Mouse (Mus musculus) intestine, embryonic 14.5 days (tissue): ENCODE results near the gene Hnrnph1. TPM values are rescaled to one million over a fixed set of nuclear protein-coding genes. Genes with fewer than 3 reads are reported as not detected.

Experiments
- ATAC-seq: fragments of 200-750 bp; cut with Nextera tagmentation; replicated peaks from 2 replicates; pipeline ENCODE4 v1.8.0; 2017; ENCODE audit warnings: low read depth, moderate number of reproducible peaks, moderate TSS enrichment, moderate library complexity; ENCODE audit not compliant: low FRiP score, low TSS enrichment
- DNase-seq: peaks from one replicate; pipeline ENCODE4 v3.0.0-alpha.2; 2018; ENCODE audit warnings: low spot score
- H3K27ac ChIP-seq: fragments of 300-500 bp; sonication (generic); 2 replicates; pipeline ENCODE4 v1.5.1; 2014; ENCODE audit warnings: low read depth, mild to moderate bottlenecking, control low read depth
- H3K27me3 ChIP-seq: fragments of 300-500 bp; sonication (generic); replicated peaks from 2 replicates; pipeline ENCODE4 v1.6.1; 2014; ENCODE audit warnings: low read length, control low read depth; ENCODE audit not compliant: control insufficient read depth, insufficient read depth
- H3K36me3 ChIP-seq: fragments of 300-500 bp; sonication (generic); 2 replicates; pipeline ENCODE4 v1.6.1; 2014; ENCODE audit warnings: low read length, control low read depth; ENCODE audit not compliant: control insufficient read depth, insufficient read depth
- H3K4me1 ChIP-seq: fragments of 300-500 bp; sonication (generic); replicated peaks from 2 replicates; pipeline ENCODE4 v1.6.1; 2014; ENCODE audit warnings: low read length, control low read depth, mixed read lengths; ENCODE audit not compliant: control insufficient read depth, insufficient read depth
- H3K4me2 ChIP-seq: fragments of 300-500 bp; sonication (generic); 2 replicates; pipeline ENCODE4 v1.6.1; 2014; ENCODE audit warnings: low read length
- H3K4me3 ChIP-seq: fragments of 300-500 bp; sonication (generic); 2 replicates; pipeline ENCODE4 v1.5.1; 2014; ENCODE audit warnings: low read depth, low read length, control low read depth, mixed read lengths
- H3K9ac ChIP-seq: fragments of 300-500 bp; sonication (generic); 2 replicates; pipeline ENCODE4 v1.6.1; 2014; ENCODE audit warnings: mild to moderate bottlenecking, low read length
- H3K9me3 ChIP-seq: fragments of 300-500 bp; sonication (generic); 2 replicates; pipeline ENCODE4 v1.6.1; 2016; ENCODE audit warnings: low read length, control low read depth; ENCODE audit not compliant: control insufficient read depth
- WGBS: fragments of 180-500 bp; shearing (Covaris S2); extraction: QIAGEN DNeasy Blood & Tissue Kit; methylation state at CpG from one replicate; pipeline ENCODE4 v1.1.7; 2014; 5-methylcytosine and 5-hydroxymethylcytosine counted together
- microRNA counts: library from miRNA; unstranded; fragments of <30 nt; microRNA quantifications from one replicate; lab custom pipeline; 2016
- microRNA-seq: library from miRNA; unstranded; fragments of <30 nt; microRNA quantifications from one replicate; pipeline ENCODE4, GENCODE M21; 2016
- polyA plus RNA-seq: library from polyadenylated mRNA; unstranded; fragments of >200 nt; fragmentation: Nextera tagmentation; extraction: Ambion mirVana; gene quantifications from 2 replicates; pipeline ENCODE4 v1.2.1, GENCODE M21; 2014

Hnrnph1 gene
- polyA plus RNA-seq, 1 experiment from 2014 or later, result 411 TPM

DNA sequence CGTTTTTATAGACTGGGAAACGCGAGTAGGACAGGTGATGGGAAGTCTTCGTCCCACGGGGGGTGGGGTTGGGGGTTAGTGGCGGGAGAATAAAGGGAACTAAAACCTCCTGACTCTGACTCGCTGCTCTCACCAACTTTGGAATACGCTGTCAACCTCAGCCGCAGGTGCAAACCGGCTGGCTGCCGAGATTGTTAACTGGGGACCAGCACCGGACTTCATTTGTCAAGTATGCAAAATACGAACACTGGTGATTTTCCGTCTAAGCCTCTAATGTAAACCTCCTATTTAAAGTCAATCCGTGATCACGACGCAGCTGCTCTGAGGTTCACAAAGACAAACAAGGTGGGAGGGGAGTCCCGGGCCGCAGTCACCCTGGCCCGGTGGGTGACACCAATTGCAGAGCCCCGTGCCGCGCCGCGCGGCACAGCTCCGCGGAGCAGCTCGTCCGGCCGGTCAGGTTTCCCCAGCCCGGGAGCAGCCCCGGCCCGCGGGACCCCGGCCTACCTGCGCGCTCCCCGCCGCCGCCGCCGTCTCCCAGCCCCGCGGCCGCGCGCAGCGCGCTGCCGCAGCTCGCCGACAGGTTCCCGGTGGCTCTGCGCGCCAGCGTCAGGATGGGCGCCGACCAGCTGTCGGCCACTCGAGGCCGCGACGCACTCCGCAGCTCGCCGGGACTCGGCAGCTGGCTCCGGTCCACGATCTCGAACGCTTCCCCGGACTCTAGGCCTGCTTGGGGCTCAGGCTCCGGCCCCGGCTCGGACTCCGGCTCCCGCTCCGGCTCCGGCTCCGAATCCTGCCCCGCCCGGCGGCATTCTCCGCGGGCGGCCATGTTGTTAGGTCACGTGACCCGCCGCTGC lies 53.7 kb downstream of the Hnrnph1 start, which contains the start of gene Rufy1:
Rufy1 (minus strand) TSS at position 849 of the 857 bp plus-strand sequence.
- H3K9ac ChIP-seq, result peak within 1 kb of the TSS; percentile 83
- H3K36me3 ChIP-seq, result no peaks in the 10 kb centered on the region
- DNase-seq, result peak; percentile 94
- peak within 1 kb of the TSS; percentile 62 for H3K4me2 ChIP-seq
- no peaks in the 10 kb centered on the region for H3K9me3 ChIP-seq
- H3K27me3 ChIP-seq, result no peaks in the 10 kb centered on the region
- peaks cover 10% of the 10 kb centered on the region; the same call in 1 of the 2 replicates for H3K4me1 ChIP-seq
- H3K4me3 ChIP-seq, result peak within 1 kb of the TSS; percentile 80
- peak; percentile 92 for ATAC-seq
- peak within 1 kb of the TSS; percentile 90 for H3K27ac ChIP-seq
- WGBS, result under 1% methylated on average over 90 of the region's 90 CpGs

DNA sequence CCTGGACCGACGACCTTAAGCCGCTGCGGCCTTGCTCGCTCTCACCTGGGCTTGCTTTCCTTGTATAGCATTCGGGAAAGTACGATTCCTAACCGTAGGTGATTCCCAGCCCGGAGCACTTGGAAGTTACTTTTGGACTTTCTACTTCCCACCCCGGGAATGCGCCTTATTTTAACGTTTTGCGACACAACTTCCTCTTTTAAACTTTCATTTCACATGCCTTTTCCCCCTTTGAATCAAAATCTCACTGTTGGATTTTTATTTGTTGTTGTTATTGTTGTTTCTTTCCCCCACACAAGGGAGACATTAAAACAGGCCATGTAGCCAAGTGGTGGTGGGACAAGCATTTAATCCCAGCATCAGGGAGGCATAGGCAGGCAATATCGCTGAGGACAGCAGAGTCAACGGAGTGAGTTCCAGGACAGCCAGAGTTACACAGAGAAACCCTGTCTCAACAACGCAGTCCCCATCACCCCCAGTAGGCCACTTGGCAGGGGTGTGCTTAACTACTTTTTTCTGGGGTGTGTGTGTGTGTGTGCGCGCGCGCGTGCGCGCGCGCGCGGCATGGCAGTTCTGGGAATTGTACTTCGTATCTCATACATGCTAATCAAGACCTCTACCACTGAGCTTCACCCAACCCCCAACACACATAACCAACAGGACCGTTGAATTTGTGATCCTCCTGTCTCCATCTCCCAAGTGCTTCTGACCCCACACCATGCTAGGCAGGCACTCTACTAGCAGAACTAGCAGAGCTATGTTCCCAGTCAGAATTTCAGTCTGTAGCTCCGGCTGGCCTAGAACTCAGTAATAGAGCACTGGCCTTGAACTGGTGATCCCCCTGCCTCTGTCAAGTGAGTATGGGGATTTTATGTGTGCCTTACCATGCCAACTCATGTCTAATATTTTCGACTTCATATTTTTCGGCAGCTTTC lies 54.6 kb downstream of the Hnrnph1 start:
- H3K36me3 ChIP-seq, result no peaks in the 10 kb centered on the region
- peak overlapping the region; percentile 80 for H3K4me3 ChIP-seq
- 33% methylated on average over 32 of the region's 32 CpGs for WGBS
- peak; percentile 69 for DNase-seq
- no peaks in the 10 kb centered on the region for H3K27me3 ChIP-seq
- peak overlapping the region; percentile 90 for H3K27ac ChIP-seq
- H3K4me1 ChIP-seq, result peaks cover 10% of the 10 kb centered on the region; the same call in 1 of the 2 replicates
- H3K4me2 ChIP-seq, result peak overlapping the region; percentile 62
- peak overlapping the region; percentile 83 for H3K9ac ChIP-seq
- no peaks in the 10 kb centered on the region for H3K9me3 ChIP-seq
- ATAC-seq, result peak; percentile 28; the same call in 1 of the 2 replicates

DNA sequence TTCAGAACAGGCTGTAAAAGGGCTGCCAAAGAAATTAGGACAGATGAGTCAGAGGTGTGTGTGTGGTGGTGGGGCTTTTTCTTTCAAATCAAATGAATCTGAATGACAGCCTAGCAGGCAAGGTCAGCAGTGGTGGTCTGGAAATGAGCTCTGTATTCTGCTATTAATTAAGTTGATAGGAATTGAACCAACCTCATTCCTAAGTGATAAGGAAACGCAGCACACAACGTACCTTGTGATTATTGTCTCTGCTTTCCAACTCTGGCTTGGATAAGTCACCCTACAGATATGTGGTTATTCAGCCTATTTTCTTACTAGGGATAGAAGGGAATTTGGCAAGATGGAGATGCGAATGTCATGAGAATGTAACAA lies 55.3 kb downstream of the Hnrnph1 start:
- no peak overlapping the region for H3K9ac ChIP-seq
- DNase-seq, result no peak
- H3K36me3 ChIP-seq, result no peaks in the 10 kb centered on the region
- no peak overlapping the region for H3K27ac ChIP-seq
- 88% methylated on average over 3 of the region's 3 CpGs for WGBS
- no peak for ATAC-seq
- peaks cover 10% of the 10 kb centered on the region; the same call in 1 of the 2 replicates for H3K4me1 ChIP-seq
- no peaks in the 10 kb centered on the region for H3K27me3 ChIP-seq
- no peak overlapping the region for H3K4me3 ChIP-seq
- H3K4me2 ChIP-seq, result no peak overlapping the region
- no peaks in the 10 kb centered on the region for H3K9me3 ChIP-seq

DNA sequence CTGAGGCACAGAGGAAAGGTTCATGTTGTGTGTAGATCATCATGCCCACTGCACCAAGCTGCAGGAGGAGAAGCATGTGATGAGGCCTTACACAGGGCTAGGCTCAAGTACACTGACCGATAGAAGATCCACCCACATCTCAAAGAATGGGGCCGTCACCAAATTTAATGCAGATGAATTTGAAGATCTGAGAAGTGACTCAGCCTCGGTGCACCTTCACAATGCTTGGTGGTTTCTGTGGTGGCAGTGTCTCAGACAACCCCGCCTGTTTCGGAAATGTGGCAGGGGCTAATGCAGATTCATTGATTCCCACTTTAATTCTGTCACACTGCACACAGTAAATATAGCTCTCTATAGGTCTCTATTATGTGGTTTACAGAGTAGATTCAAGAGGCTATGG lies 56.1 kb downstream of the Hnrnph1 start:
- WGBS, result 89% methylated on average over 5 of the region's 5 CpGs
- no peak for DNase-seq
- no peak overlapping the region for H3K9ac ChIP-seq
- H3K4me2 ChIP-seq, result no peak overlapping the region
- ATAC-seq, result no peak
- no peaks in the 10 kb centered on the region for H3K36me3 ChIP-seq
- H3K4me3 ChIP-seq, result no peak overlapping the region
- H3K9me3 ChIP-seq, result no peaks in the 10 kb centered on the region
- H3K4me1 ChIP-seq, result peaks cover 10% of the 10 kb centered on the region; the same call in 1 of the 2 replicates
- no peaks in the 10 kb centered on the region for H3K27me3 ChIP-seq
- H3K27ac ChIP-seq, result no peak overlapping the region

MicroRNAs encoded within 50 kb of the gene (microRNA counts, 519-probe panel; counts per million panel counts)
- microRNA mmu-miR-804 (lab: Ali Mortazavi, UCI), result 2,799 counts per million, percentile 31 among the panel's probes with 10 or more counts

Small RNAs within 50 kb of the gene (microRNA-seq; reads per million reads assigned to microRNA genes)
- gene Mir804, result not detected

Other genes starting within 250 kb of the Hnrnph1 start
- 37.3 and 41.4 TPM in 2 replicates for gene Tbc1d9b, start 245.6 kb upstream of the Hnrnph1 start, polyA plus RNA-seq
- 15.6 and 18.1 TPM in 2 replicates for gene Mrnip, start 202.5 kb upstream of the Hnrnph1 start, polyA plus RNA-seq
- gene Sqstm1, start 166.2 kb upstream of the Hnrnph1 start, polyA plus RNA-seq, result 181 and 183 TPM in 2 replicates
- gene Mgat4b, start 166.1 kb upstream of the Hnrnph1 start, polyA plus RNA-seq, result 13.3 and 24.4 TPM in 2 replicates
- gene Ltc4s, start 138.4 kb upstream of the Hnrnph1 start, polyA plus RNA-seq, result 3.4 and 4.2 TPM in 2 replicates
- 8.5 and 9.1 TPM in 2 replicates for gene Maml1, start 84.7 kb upstream of the Hnrnph1 start, polyA plus RNA-seq
- gene Canx, start 51.3 kb upstream of the Hnrnph1 start, polyA plus RNA-seq, result 246 and 259 TPM in 2 replicates
- gene Cby3, start 22.5 kb upstream of the Hnrnph1 start, polyA plus RNA-seq, result 0.27 TPM in 2 replicates
- gene Rufy1, start 54.1 kb downstream of the Hnrnph1 start, polyA plus RNA-seq, result 21.6 and 24.8 TPM in 2 replicates
- 9.0 and 10.2 TPM in 2 replicates for gene Adamts2, start 225.1 kb downstream of the Hnrnph1 start, polyA plus RNA-seq